Mouse (Mus musculus): Measurements from ENCODE around the gene March10. TPM values are rescaled to one million over a fixed set of nuclear protein-coding genes. Genes with fewer than 3 reads are reported as not detected.

March10 gene
- total RNA-seq, 2 experiments from 2014 or later: 2.0 to 3.8 TPM

GRCm38 (mm10) chr11:105317769-105318168 is 138.8 kb downstream of the March10 start:
- Histone ChIP-seq H3K27ac (no peak overlapping the region), H3K4me3 (no peak overlapping the region)
- no peak for TF ChIP-seq CTCF (IDR thresholded peaks at IDR 0.05)
- intact Hi-C loops (cut with DNase I): no loop called here
- no peak for DNase-seq (ENCODE audit: extremely low spot score in 1 of 2, low spot score in 2 of 2)

GRCm38 (mm10) chr11:105316121-105316520 is 140.4 kb downstream of the March10 start:
- no peak overlapping the region for H3K4me3 ChIP-seq
- TF ChIP-seq CTCF (IDR thresholded peaks at IDR 0.05): no peak

GRCm38 (mm10) chr11:105315296-105315695 is 141.2 kb downstream of the March10 start:
- H3K4me3 ChIP-seq: no peak overlapping the region
- intact Hi-C loops (cut with DNase I): no loop called here
- no peak overlapping the region for H3K27ac ChIP-seq
- no peak for DNase-seq (ENCODE audit: extremely low spot score in 1 of 2, low spot score in 2 of 2)
- TF ChIP-seq CTCF (IDR thresholded peaks at IDR 0.05): no peak

More at GRCm38 (mm10) chr11:105316121-105316520, 140.4 kb downstream of the March10 start:
- intact Hi-C loops (cut with DNase I): no loop called here
- DNase-seq (ENCODE audit: extremely low spot score in 1 of 2, low spot score in 2 of 2): no peak
- H3K27ac ChIP-seq: no peak overlapping the region

GRCm38 (mm10) chr11:105313633-105314014 is 142.9 kb downstream of the March10 start:
- no peak for TF ChIP-seq CTCF (IDR thresholded peaks at IDR 0.05)
- Histone ChIP-seq H3K27ac (peak overlapping the region; percentile 21; the same call in 1 of the 2 replicates), H3K4me3 (no peak overlapping the region)
- intact Hi-C loops (cut with DNase I): no loop called here
- peak in 1 of 2 experiments; percentile 24 for DNase-seq (ENCODE audit: extremely low spot score in 1 of 2, low spot score in 2 of 2)

GRCm38 (mm10) chr11:105312972-105313632 is 143.4 kb downstream of the March10 start:
- no peak for TF ChIP-seq CTCF (IDR thresholded peaks at IDR 0.05)
- Histone ChIP-seq H3K27ac (peak overlapping the region; percentile 21), H3K4me3 (no peak overlapping the region)
- DNase-seq (ENCODE audit: extremely low spot score in 1 of 2, low spot score in 2 of 2): no peak
- intact Hi-C loops (cut with DNase I): no loop called here

GRCm38 (mm10) chr11:105312311-105312942 is 144.1 kb downstream of the March10 start:
- TF ChIP-seq CTCF (IDR thresholded peaks at IDR 0.05): no peak
- intact Hi-C loops (cut with DNase I): no loop called here

GRCm38 (mm10) chr11:105311291-105311975 is 145.1 kb downstream of the March10 start:
- H3K27ac ChIP-seq: no peak overlapping the region
- intact Hi-C loops (cut with DNase I): no loop called here
- DNase-seq (ENCODE audit: extremely low spot score in 1 of 2, low spot score in 2 of 2): peak in 1 of 2 experiments; percentile 29
- H3K4me3 ChIP-seq: no peak overlapping the region
- no peak for TF ChIP-seq CTCF (IDR thresholded peaks at IDR 0.05)

More at GRCm38 (mm10) chr11:105312311-105312942, 144.1 kb downstream of the March10 start:
- no peak for DNase-seq (ENCODE audit: extremely low spot score in 1 of 2, low spot score in 2 of 2)
- Histone ChIP-seq H3K27ac (no peak overlapping the region; the same call in 1 of the 2 replicates), H3K4me3 (no peak overlapping the region)

Other genes with a start within 250 kb of the March10 start
- 1 to 10 TPM; 5.1 to 7.2 TPM for gene Mrc2, start 164.1 kb downstream of the March10 start, total RNA-seq (2021)
- 100 to 1,000 TPM; 250 to 251 TPM for gene Tanc2, start 133.3 kb upstream of the March10 start, total RNA-seq (2021)